Comparison of ENCODE assay signal across 20 mouse cellular contexts in genomic region chr15:28165234-28165633, GRCm38 (mm10). TPM values are rescaled to one million over a fixed set of nuclear protein-coding genes. Genes with fewer than 3 reads are reported as not detected.
A peak's percentile ranks its signal among the peaks of the same experiment; 100 is the strongest.
DNase-seq lines count a peak whose midpoint lies in the region; ATAC-seq and TF ChIP-seq lines count a peak whose summit lies in the region.
"Had no signal": no experiment of that assay in that cellular context is flagged by ENCODE, and none has a peak within 500 bp of the region (broad histone marks: within the 10 kb centered on the region; RNA-seq: fewer than 3 reads in every experiment).

No protein-coding gene starts in this region.

- no peak for ATAC-seq in midbrain, embryonic 15.5 days (replicated peaks)
- ATAC-seq: activated CD4-positive, CD25-positive, alpha-beta regulatory T cell, adult 4 months; CD4-positive, CD25-positive, alpha-beta regulatory T cell, adult 4 months; Patski had no signal

- H3K36me3 ChIP-seq in C2C12 (ENCODE audit: control insufficient read depth, insufficient read depth) (no peaks in the 10 kb centered on the region), myocyte (ENCODE audit: control insufficient read depth, insufficient read depth) (no peaks in the 10 kb centered on the region)
- H3K36me3 ChIP-seq in midbrain, embryonic 15.5 days (replicated peaks): no peaks in the 10 kb centered on the region
- H3K36me3 ChIP-seq: G1E had no signal

- no peak overlapping the region for H3K9ac ChIP-seq in midbrain, embryonic 15.5 days

- no peak overlapping the region for H3K27ac ChIP-seq in midbrain, embryonic 15.5 days

- H3K79me2 ChIP-seq in C2C12 (ENCODE audit: control insufficient read depth, insufficient read depth): no peaks in the 10 kb centered on the region
- no peaks in the 10 kb centered on the region for H3K79me2 ChIP-seq in myocyte (ENCODE audit: control insufficient read depth, insufficient read depth)

- H3K27me3 ChIP-seq in C2C12 (ENCODE audit: control insufficient read depth, insufficient read depth, insufficient read length) (no peaks in the 10 kb centered on the region), myocyte (ENCODE audit: control insufficient read depth, insufficient read depth, insufficient read length) (no peaks in the 10 kb centered on the region)
- no peaks in the 10 kb centered on the region for H3K27me3 ChIP-seq in midbrain, embryonic 15.5 days (replicated peaks)
- H3K27me3 ChIP-seq: CH12.LX, Patski had no signal

- H3K4me2 ChIP-seq in myocyte (ENCODE audit: low read depth): no peak overlapping the region
- H3K4me2 ChIP-seq in midbrain, embryonic 15.5 days: no peak overlapping the region

- H3ac ChIP-seq in C2C12 (ENCODE audit: control insufficient read depth, insufficient read length, low read depth) (no peak overlapping the region), myocyte (ENCODE audit: control insufficient read depth, insufficient read length) (no peak overlapping the region)

- no peak for TF ChIP-seq POLR2A in myocyte (IDR thresholded peaks at IDR 0.05; ENCODE audit: insufficient read length, low read depth)

- no peaks in the 10 kb centered on the region for H3K4me1 ChIP-seq in midbrain, embryonic 15.5 days

- WGBS in midbrain, embryonic 15.5 days: 92% methylated on average over 7 of the region's 7 CpGs

- no peaks in the 10 kb centered on the region for H3K79me3 ChIP-seq in C2C12 (ENCODE audit: low read depth)

- H3K4me3 ChIP-seq in C2C12 (ENCODE audit: insufficient read depth, poor library complexity, severe bottlenecking): no peak overlapping the region
- H3K4me3 ChIP-seq in myocyte: no peak overlapping the region
- H3K4me3 ChIP-seq in midbrain, embryonic 15.5 days: no peak overlapping the region

- no peak for TF ChIP-seq CTCF in C2C12 (IDR thresholded peaks at IDR 0.05; ENCODE audit: control insufficient read depth, insufficient read depth, insufficient read length)

- H3K9me3 ChIP-seq in midbrain, embryonic 15.5 days: no peaks in the 10 kb centered on the region

- DNase-seq in frontal cortex, adult 2 months (ENCODE audit: extremely low spot score in 1 of 2, low spot score in 1 of 2): no peak
- DNase-seq: adrenal gland, adult 2 months; adrenal gland, adult 8-10 months; adrenal gland, postnatal 10 days; adrenal gland, postnatal 14 days; adrenal gland, postnatal 25 days; adrenal gland, postnatal 36 days; B cell, adult 2 months; cerebellum, adult 11 months; cerebellum, adult 11-12 months; cerebellum, adult 18-20 months; cerebellum, adult 2 months had no signal

TF ChIP-seq in C2C12, 6 proteins besides CTCF, POLR2A, EP300 and RAD21:
- TF ChIP-seq CEBPB (IDR thresholded peaks at IDR 0.05; ENCODE audit: low read depth): peak; percentile 87
- TF ChIP-seq MYOD1 (IDR thresholded peaks at IDR 0.05; ENCODE audit: control insufficient read depth, insufficient read length, low read depth): no peak

TF ChIP-seq in myocyte, 11 proteins besides CTCF, POLR2A, EP300 and RAD21:
- TF ChIP-seq CEBPB (IDR thresholded peaks at IDR 0.05; ENCODE audit: insufficient read depth, poor library complexity, severe bottlenecking) (peak; percentile 55; the same call in 1 of the 2 replicates), SRF (IDR thresholded peaks at IDR 0.05; ENCODE audit: control insufficient read depth, insufficient read length, low read depth) (no peak)

RNA-seq across cellular contexts. Expression of gene Dnah5, which starts 38.3 kb away (rescaled TPM):
- polyA plus RNA-seq in C2C12 (2012; fragmentation: generic; extraction: Trizol) (0.29 TPM), myocyte (2012; fragmentation: generic; extraction: Trizol) (0.05 TPM)
- 0.25 and 0.27 TPM in 2 replicates for polyA plus RNA-seq in midbrain, embryonic 15.5 days (2015; fragmentation: Nextera tagmentation; extraction: Ambion mirVana)
- 0.42 and 0.66 TPM in 2 replicates for polyA plus RNA-seq in frontal cortex, adult 2 months (2012; rRNA removed)
- polyA plus RNA-seq: CD4-positive, CD25-positive, alpha-beta regulatory T cell, adult 4 months; G1E had no signal
